In the genomic region with DNA sequence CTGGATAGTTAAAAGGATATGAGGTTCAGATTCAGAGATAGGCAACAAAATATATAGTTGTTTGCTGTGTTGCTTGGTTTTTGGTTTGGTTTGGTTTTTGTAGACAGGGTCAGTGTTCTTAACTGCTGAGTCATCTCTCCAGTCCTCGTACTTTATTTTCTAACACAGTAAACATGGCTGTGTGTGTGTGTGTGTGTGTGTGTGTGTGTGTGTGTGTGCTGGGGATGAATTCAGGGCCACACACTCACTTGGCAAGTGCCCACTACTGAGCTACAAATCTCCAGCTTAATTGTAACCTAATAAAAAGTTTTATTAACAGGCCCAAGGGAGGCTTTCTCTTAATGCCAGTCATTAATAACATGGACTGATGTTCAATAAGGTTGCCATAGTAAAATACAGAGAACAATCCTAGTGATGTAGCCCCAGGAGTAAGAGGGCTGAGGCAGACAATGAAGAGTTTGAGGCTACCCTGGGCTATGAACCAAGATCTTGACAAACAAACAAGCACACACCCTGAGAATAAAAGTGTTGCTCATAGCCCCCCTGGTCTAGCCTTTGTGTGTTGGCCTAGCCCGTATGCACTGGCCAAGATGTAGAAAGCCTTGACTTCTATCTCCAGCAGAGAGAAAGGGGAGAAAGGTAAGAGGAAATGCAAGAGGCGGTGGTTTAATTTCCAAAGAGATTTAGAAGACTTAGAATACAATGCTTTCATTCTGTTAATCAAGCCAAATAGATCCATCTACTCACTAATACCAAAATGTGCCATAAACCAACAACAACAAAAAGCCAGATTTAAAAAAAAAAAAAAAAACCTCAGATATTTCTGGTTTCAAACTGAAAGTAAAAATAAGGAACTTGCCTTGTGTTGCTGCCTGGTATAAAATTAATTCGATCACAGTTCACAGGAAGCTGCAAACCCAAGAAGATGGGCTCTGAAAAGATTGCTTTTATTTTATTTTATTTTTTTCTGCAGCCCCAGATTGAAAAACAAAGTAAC, we compare ENCODE assay signal across 12 mouse cellular contexts. TPM values are rescaled to one million over a fixed set of nuclear protein-coding genes. Genes with fewer than 3 reads are reported as not detected.
DNase-seq lines count a peak whose midpoint lies in the region; ATAC-seq and TF ChIP-seq lines count a peak whose summit lies in the region.
"Had no signal": no experiment of that assay in that cellular context is flagged by ENCODE, and none has a peak within 500 bp of the region (broad histone marks: within the 10 kb centered on the region; RNA-seq: fewer than 3 reads in every experiment).

No protein-coding gene starts in this region.

- no peak overlapping the region for H3K9ac ChIP-seq in stomach, postnatal 0 days (ENCODE audit: low read length)
- H3K9ac ChIP-seq: stomach, embryonic 15.5 days had no signal

- ATAC-seq in megakaryocyte progenitor cell, adult 5-6 weeks (replicated peaks; ENCODE audit: poor library complexity): peak; percentile 31; the same call in 1 of the 2 replicates
- ATAC-seq in stomach, postnatal 0 days (ENCODE audit: low FRiP score, low TSS enrichment): no peak
- no peak for ATAC-seq in CD4-positive, CD25-positive, alpha-beta regulatory T cell, adult 4 months

- no peak for TF ChIP-seq EP300 in stomach, postnatal 0 days (optimal IDR thresholded peaks at IDR 0.05)

- DNase-seq in adrenal gland, postnatal 10 days: peak; percentile 62
- DNase-seq in adrenal gland, postnatal 4 days (ENCODE audit: low spot score in 2 of 2): no peak
- peak; percentile 31 to 50 for DNase-seq in kidney, postnatal 4 days
- no peak for DNase-seq in kidney, adult 8-10 months
- DNase-seq in adipocyte (ENCODE audit: low spot score): peak; percentile 49
- DNase-seq in stomach, postnatal 0 days (ENCODE audit: low spot score): no peak
- DNase-seq: lung, postnatal 10 days had no signal

- H3K27me3 ChIP-seq in stomach, postnatal 0 days (ENCODE audit: control insufficient read depth, insufficient read depth, low read length): no peaks in the 10 kb centered on the region
- H3K27me3 ChIP-seq: stomach, embryonic 15.5 days had no signal

- no peaks in the 10 kb centered on the region for H3K9me3 ChIP-seq in stomach, postnatal 0 days (ENCODE audit: control insufficient read depth, low read length)
- H3K9me3 ChIP-seq: stomach, embryonic 15.5 days had no signal

- no peak overlapping the region for H3K4me2 ChIP-seq in stomach, postnatal 0 days (replicated peaks; ENCODE audit: low read depth)
- H3K4me2 ChIP-seq: heart, embryonic 11.5 days; liver, embryonic 11.5 days; stomach, embryonic 15.5 days had no signal

- no peak for TF ChIP-seq CTCF in stomach, postnatal 0 days (IDR thresholded peaks at IDR 0.05; ENCODE audit: low read depth)

- WGBS in stomach, postnatal 0 days: 61% methylated on average over 4 of the region's 4 CpGs

- H3K4me1 ChIP-seq in stomach, postnatal 0 days (replicated peaks; ENCODE audit: control insufficient read depth, insufficient read depth): no peaks in the 10 kb centered on the region
- H3K4me1 ChIP-seq: stomach, embryonic 15.5 days had no signal

- no peak overlapping the region for H3K4me3 ChIP-seq in stomach, postnatal 0 days (ENCODE audit: low read depth, low read length)
- H3K4me3 ChIP-seq: stomach, embryonic 15.5 days had no signal

- no peak overlapping the region for H3K27ac ChIP-seq in stomach, postnatal 0 days (replicated peaks)
- H3K27ac ChIP-seq: stomach, embryonic 15.5 days had no signal

- no peaks in the 10 kb centered on the region for H3K36me3 ChIP-seq in stomach, postnatal 0 days (ENCODE audit: control insufficient read depth, insufficient read depth, low read length)
- H3K36me3 ChIP-seq: stomach, embryonic 15.5 days had no signal

RNA-seq across cellular contexts. Expression of gene Acsf2, which starts 9.4 kb away (rescaled TPM):
- total RNA-seq in adrenal gland, postnatal 10 days (2021): 10 to 100 TPM; 55.9 to 57.7 TPM
- total RNA-seq in adrenal gland, postnatal 4 days (2021): 10 to 100 TPM; 59.1 to 67.3 TPM
- total RNA-seq in megakaryocyte progenitor cell, adult 5-6 weeks (2015): 18.1 and 18.6 TPM in 2 replicates
- 2.5 and 2.7 TPM in 2 replicates for total RNA-seq in megakaryocyte progenitor cell, adult 5-6 weeks (2017)
- polyA plus RNA-seq in stomach, postnatal 0 days (2015; fragmentation: Nextera tagmentation; extraction: Ambion mirVana): 2.5 and 3.0 TPM in 2 replicates
- polyA plus RNA-seq in CD4-positive, CD25-positive, alpha-beta regulatory T cell, adult 4 months (2017; shearing (Covaris generic)): 1 to 10 TPM; 1.6 to 2.3 TPM

RNA-seq across cellular contexts. Expression of gene Lrrc59, which starts 18.5 kb away (rescaled TPM):
- 100 to 1,000 TPM; 101 to 119 TPM for total RNA-seq in adrenal gland, postnatal 10 days (2021)
- total RNA-seq in adrenal gland, postnatal 4 days (2021): 100 to 1,000 TPM; 122 to 126 TPM
- total RNA-seq in megakaryocyte progenitor cell, adult 5-6 weeks (2015): 115 and 116 TPM in 2 replicates
- total RNA-seq in megakaryocyte progenitor cell, adult 5-6 weeks (2017): 195 and 224 TPM in 2 replicates
- 101 and 109 TPM in 2 replicates for polyA plus RNA-seq in stomach, postnatal 0 days (2015; fragmentation: Nextera tagmentation; extraction: Ambion mirVana)
- polyA plus RNA-seq in CD4-positive, CD25-positive, alpha-beta regulatory T cell, adult 4 months (2017; shearing (Covaris generic)): 1 to 10 TPM; 7.9 to 8.2 TPM

RNA-seq across cellular contexts. Expression of gene Mrpl27, which starts 42.5 kb away (rescaled TPM):
- total RNA-seq in adrenal gland, postnatal 10 days (2021): 10 to 100 TPM; 92.1 to 96.4 TPM
- 10 to 100 TPM; 79.8 to 88.5 TPM for total RNA-seq in adrenal gland, postnatal 4 days (2021)
- total RNA-seq in megakaryocyte progenitor cell, adult 5-6 weeks (2015): 53.4 and 53.5 TPM in 2 replicates
- total RNA-seq in megakaryocyte progenitor cell, adult 5-6 weeks (2017): 46.4 and 46.8 TPM in 2 replicates
- 123 and 124 TPM in 2 replicates for polyA plus RNA-seq in stomach, postnatal 0 days (2015; fragmentation: Nextera tagmentation; extraction: Ambion mirVana)
- 10 to 100 TPM; 54.0 to 64.5 TPM for polyA plus RNA-seq in CD4-positive, CD25-positive, alpha-beta regulatory T cell, adult 4 months (2017; shearing (Covaris generic))

RNA-seq across cellular contexts. Expression of gene Eme1, which starts 42.7 kb away (rescaled TPM):
- 1 to 10 TPM; 2.0 to 3.6 TPM for total RNA-seq in adrenal gland, postnatal 10 days (2021)
- 1 to 10 TPM; 5.3 to 6.1 TPM for total RNA-seq in adrenal gland, postnatal 4 days (2021)
- total RNA-seq in megakaryocyte progenitor cell, adult 5-6 weeks (2015): 9.4 and 9.9 TPM in 2 replicates
- 28.8 and 37.1 TPM in 2 replicates for total RNA-seq in megakaryocyte progenitor cell, adult 5-6 weeks (2017)
- polyA plus RNA-seq in stomach, postnatal 0 days (2015; fragmentation: Nextera tagmentation; extraction: Ambion mirVana): 2.7 and 3.4 TPM in 2 replicates
- polyA plus RNA-seq in CD4-positive, CD25-positive, alpha-beta regulatory T cell, adult 4 months (2017; shearing (Covaris generic)): 1 to 10 TPM; 2.0 to 3.1 TPM

RNA-seq across cellular contexts. Expression of gene Chad, which starts 46.2 kb away (rescaled TPM):
- total RNA-seq in adrenal gland, postnatal 10 days (2021): 1 to 10 TPM in 1 of 2 experiments, under 1 TPM in 1; 0.39 to 2.9 TPM
- under 1 TPM; 0.45 to 0.90 TPM for total RNA-seq in adrenal gland, postnatal 4 days (2021)
- not detected in 2 replicates for total RNA-seq in megakaryocyte progenitor cell, adult 5-6 weeks (2015)
- total RNA-seq in megakaryocyte progenitor cell, adult 5-6 weeks (2017): not detected in 2 replicates
- 80.8 and 87.5 TPM in 2 replicates for polyA plus RNA-seq in stomach, postnatal 0 days (2015; fragmentation: Nextera tagmentation; extraction: Ambion mirVana)
- polyA plus RNA-seq in CD4-positive, CD25-positive, alpha-beta regulatory T cell, adult 4 months (2017; shearing (Covaris generic)): under 1 TPM; 0.26 to 0.73 TPM
- polyA plus RNA-seq: heart, embryonic 11.5 days had no signal

Comparison
In these comparisons a context has a peak if more than half of its experiments do, and no peak if none do; other contexts are left out.
1. DNase-seq: peak in adrenal gland, postnatal 10 days (single experiment), kidney, postnatal 4 days (2 of 2) and adipocyte (single experiment); none in adrenal gland, postnatal 4 days (0 of 2), kidney, adult 8-10 months (0 of 2) and stomach, postnatal 0 days (single experiment).